Mouse (Mus musculus) G1E-ER4 (cell line): ENCODE results near the gene Gpr155. TPM values are rescaled to one million over a fixed set of nuclear protein-coding genes. Genes with fewer than 3 reads are reported as not detected.

Experiments used
- GATA1 ChIP-seq: IDR thresholded peaks from one replicate; pipeline ENCODE4 v1.8.0; 2012; ENCODE audit warnings: low read length, inconsistent platforms
- polyA plus RNA-seq: library from polyadenylated mRNA; stranded (reverse); fragments of >175 nt; gene quantifications from 2 replicates; pipeline ENCODE4 v1.2.3, GENCODE M21; 2012

Gpr155 gene
- polyA plus RNA-seq, 1 experiment: 0.85 TPM

DNA sequence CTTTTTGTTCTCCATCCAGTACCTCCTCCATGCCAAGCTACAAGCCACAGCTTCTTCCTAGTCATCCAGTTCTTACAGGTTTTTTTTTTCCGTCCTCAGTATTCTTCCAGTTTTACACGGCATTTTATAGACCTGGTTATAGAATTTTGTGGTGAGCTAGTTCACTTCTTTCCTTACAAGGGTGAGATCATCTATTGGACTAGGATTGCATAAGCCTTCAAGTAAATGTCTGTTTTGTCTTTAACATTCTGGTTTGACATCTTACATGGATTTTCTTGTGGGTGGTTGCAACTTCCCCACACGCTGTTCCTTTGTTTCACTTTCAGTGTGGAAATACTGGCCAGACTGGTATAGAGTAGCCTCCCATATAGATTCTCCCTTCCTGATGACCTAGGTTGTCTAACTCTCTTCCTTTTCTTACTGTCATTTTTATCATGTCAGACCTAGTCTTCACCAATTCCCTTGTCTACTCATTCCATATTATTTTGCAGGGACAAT is 10.5 kb upstream of the Gpr155 start:
- no peak for TF ChIP-seq GATA1

DNA sequence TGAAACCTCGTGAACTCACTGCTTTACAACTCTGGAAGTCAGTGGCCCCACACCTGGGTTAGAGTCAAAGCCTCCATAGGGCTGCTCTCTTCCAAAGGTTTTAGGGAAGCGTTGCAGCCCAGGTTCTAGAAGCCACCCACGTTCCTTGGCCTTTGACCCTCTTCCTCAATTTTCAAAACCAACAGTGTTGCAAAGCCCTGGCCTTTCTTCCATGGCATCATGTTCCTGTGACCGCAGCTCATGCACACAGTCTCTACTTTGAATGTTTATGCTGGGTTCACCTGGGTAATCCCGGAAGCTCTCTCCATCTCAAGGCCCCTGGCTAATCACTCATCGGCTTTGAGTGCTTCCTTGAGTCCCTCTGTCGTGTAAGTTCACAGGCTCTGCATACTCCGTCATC is 9.1 kb upstream of the Gpr155 start:
- no peak for TF ChIP-seq GATA1

DNA sequence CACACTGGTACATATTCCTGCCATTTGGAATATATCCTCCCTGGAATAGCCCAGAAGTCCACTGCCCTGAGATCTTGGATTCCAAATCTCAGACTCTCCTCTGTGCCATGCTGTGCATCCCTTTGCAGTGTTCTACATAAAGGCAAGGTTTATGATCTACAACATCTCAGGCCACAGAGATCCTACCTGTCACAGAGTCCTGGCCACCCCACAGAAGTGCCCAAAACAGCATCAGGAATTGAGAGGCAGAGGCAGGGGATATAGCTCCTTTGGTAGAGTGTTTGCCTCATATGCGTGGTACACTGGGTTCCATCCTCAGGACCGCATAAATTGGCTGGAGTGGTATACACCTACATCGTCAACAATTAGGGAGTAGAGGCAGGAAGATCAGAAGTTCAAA is 8.1 kb upstream of the Gpr155 start:
- no peak for TF ChIP-seq GATA1

DNA sequence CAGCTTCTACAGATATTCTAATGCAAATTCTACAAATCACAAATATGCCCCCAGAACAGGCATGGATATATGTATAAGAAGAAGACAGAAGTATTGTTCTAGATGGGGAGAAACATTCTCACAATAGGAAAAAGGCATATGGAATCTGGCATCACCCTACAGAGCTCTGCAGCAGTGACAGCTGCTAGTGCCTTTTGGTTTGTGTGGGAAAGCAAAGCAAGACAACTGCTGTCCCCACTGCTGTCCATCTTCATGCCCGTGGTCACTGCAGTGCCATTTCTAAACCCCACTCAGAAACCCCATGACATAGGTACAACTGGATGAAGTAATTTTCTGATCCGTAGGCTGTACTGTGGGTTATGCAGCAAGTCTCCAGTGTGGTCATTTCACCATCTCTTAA is 6.4 kb upstream of the Gpr155 start:
- TF ChIP-seq GATA1: no peak

DNA sequence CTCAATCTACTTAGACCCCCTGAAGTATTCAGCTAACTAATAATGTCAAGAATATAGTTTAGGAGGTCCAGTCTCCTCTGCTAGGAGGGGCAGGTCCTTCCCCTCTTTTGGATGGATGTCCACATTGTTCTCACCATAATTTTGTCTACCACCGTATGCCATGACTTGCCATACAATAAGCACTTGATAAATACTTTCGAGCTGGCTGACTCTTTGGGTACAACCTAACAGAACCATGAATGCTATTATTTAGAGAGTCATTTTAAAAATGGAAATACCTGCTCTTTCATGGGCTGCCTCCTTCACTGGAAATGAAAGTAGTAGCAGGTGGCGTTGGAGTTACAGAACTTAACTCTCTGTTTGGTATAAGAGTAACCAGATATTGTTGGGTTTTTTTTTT is 3.6 kb upstream of the Gpr155 start:
- TF ChIP-seq GATA1: no peak

DNA sequence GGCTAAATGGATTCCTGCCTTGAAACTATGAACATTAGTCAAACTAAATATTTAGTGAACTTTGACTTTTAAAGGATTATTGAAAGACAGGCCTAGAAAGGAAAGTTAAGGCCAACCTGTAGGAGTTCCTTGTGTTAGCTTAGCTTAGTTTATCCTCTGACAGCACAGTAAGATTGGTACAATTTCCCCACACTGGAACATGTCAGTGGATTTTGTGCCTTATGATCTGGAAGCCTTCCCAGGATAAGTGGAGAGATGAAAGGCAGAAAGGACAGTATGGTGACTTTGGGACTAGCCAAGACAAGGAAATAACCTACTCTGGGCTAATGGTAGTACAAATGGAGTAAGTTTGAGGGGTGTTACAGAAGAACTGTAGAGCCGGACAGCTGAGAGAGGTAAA is 1.4 kb upstream of the Gpr155 start:
- no peak for TF ChIP-seq GATA1

DNA sequence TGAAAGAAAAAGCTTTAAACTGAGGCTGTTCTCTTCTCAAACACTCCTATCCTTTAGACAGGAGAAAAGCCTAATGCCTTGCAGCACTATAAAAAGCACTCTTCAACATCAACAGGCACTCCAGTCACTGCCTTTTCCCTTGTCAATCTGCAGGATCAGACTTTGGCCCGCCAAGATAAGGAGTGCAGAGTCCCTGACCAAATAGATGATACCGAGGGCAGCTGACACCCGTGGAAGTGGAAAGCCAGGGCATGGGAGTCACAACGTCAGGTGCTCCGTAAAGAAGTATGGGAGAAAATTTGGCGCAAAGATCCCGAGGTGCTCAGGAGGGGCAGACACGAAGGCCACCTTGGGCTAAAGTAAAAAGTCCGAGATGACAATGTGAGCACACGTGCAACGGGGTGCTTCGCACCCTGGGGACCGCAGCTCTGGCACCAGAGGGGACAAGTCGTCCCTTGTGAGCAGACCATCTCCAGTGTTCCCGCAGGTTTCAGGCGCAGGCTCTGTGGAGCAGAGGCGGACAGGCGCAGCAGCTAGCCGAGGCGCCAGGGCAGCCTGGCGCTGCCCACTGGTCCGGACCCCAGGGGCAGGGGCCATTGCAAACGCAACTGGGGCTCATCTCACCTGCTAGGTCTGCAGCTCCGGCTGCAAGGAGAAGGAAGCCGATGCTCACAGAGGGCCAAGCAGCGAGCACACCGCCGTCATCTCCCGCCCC is 574 bp downstream of the Gpr155 start:
- no peak for TF ChIP-seq GATA1

DNA sequence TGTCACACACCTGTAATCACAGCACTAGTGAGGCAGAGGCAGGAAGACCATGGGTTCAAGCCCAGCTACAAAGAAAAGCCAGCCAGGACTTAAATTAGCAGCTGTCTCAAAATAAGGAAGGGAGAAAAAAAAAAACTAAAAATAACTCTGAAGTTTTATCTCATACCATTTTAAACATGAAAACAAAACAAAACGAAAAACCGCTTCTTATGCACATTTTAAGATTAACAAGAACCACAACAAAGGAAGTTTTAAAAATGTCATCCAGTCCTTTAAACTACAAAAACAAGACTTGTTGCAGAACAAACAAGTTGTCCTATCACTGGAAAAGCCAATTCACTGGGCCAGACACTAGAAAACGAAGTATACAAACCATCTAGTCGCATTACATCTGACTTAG is 1.2 kb downstream of the Gpr155 start:
- TF ChIP-seq GATA1: no peak

DNA sequence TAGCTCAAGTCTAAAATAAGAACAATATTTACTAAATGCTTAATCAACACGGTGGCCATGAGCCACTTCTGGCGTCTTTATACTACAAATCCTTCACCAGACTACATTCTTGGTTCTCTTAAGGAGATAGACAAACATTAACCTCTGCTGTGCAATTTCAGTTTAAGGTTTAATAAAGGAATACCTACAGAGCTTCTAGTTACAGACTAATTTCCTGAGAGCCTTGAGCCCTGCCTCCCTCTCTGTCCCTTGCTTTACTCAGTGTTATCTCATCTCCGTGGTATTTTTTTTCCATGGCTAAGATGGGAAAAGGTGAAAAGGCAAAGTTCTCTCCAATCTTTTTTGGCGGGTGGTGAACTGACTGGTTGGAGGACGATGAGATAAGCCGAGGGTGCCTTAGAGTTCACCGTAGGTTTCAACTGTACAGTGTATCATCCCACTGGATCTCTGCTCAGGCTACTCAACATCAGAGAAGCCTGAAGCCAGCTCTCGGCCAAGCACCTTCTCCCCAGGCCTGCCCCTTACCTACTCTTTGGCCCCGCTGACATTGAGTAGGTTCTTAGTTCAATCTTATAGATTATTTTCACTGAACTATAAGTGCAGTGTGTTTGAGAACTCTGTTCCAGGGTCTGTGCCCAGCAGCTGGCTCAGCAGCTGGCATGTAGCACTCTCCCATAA is 5.9 kb downstream of the Gpr155 start:
- TF ChIP-seq GATA1: no peak

DNA sequence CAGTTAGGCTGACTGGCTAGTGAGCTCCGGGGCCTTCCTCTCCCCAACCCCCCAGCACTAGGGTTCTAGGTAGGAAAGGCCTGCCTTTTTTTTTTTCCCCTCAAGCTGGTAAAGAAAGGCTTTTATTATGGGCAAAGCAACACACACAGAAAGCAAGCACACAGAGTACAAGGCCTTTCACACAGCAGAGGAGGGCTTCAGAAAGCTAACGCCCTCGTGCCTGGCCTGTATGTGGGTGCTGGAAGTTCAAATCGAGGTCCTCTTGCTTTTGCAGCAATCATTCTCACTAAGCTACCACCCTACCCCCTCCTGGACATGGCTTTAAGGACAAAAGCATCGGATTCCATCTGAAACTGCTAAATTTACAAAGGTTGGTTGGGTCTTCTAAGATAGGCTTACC is 6.7 kb downstream of the Gpr155 start:
- no peak for TF ChIP-seq GATA1

DNA sequence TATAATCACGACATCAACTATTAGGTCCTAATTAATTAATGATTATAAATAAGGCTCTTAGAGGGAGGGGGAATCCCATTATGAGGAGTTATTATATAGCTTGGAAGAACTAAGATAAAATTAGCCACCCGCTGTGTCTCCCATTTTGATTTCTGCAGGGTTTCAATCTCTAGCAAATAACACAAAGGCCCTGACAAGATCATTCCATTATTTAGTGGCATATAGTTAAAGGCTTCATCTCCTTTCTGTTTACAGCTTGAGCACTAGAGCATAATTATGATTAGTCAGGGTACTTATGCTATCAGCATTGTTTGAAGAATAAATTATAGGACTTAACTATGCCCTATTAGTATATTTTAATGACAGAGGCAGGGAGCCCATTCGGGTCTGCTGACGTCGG is 8.0 kb downstream of the Gpr155 start:
- TF ChIP-seq GATA1: no peak

DNA sequence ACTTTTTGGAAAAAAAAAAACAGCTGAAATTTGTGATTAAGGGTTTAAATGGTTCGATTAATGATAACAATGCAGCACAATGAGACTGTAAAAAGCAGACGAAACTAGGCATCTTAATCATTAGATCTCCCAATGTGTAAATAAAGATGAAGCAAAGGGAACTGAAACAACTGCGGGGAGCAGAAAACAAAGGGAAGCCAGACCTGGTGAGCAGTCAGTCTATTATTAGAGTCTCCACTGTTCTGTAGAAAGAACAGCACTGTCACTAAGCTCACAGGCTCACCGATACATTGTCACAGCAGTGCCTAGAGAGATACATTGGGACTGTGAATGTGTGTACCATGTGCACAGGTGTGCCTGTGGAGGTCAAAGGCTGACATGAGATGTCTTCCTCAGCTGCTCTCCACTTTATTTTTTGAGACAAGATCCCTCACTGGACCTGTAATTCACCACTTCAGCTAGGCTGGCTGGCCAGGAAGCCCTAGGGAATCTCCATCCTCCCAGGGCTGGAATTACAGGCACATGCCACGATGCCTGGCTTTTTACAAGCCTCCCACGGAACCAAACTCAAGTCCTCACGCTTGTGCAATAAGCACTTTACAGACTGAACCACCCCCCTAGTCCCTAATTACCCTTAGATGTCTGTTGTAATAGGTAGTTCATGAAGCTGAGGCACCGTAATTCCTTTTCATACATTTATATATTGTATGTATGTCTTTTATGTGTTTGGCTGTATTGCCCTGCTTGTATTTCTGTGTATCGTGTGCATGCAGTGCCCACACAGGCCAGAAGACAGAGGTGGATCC is 14.6 kb downstream of the Gpr155 start:
- no peak for TF ChIP-seq GATA1

DNA sequence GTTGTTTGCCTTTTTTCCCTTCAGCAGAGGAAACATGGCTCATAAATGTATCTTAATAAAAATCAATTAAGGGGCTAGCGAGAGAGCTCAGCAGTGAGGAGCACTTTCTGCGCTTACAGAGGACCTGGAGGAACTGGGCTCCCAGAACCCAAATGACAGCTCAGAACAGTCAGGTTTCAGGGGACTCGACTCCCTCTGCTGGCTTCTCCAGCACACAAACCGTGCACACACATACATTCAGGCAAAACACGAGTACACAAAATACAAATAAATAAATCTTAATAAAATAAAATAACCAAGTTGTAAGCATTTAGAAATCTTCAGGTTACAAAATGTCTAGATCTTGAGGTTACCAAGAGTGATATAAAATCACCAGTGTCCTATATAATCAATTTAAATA is 22.9 kb downstream of the Gpr155 start:
- no peak for TF ChIP-seq GATA1

DNA sequence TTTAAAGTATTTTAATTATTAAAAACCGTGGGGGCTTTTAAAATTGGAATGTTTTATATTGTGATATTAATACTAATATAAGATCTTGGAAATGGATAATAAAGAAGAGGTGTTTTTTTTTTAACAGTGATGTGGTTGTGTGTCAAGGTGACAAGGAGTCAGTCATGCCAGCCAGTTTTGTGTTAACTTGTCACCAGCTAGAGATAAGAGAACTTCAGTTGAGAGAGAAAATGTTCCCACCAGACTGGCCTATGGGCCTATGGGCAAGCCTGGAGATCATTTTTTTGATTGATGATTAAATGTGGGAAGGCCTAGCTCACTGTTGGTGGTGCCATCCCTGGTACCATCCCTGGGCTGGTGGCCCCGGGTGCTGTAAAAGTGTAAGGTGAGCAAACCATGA is 25.8 kb downstream of the Gpr155 start:
- TF ChIP-seq GATA1: no peak

DNA sequence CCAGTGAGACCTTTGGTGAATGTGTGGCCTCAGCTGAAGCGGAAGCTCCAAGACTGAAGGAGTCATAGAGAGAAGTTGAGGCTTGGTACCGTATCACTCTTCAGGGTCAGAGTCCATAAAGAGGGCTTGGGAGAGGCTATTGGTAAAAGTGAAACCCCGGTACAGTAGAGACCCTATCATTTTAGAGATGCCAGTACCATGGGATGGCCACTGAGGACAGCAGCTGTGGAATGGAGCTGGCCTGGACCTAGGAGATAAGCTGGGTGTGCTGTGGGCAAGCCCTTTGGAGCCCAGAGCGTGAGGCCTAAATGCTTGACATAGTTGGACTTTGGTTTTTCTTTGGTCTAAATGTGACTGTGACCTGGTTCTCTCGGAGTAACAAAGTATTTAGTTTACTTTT is 26.4 kb downstream of the Gpr155 start:
- no peak for TF ChIP-seq GATA1

DNA sequence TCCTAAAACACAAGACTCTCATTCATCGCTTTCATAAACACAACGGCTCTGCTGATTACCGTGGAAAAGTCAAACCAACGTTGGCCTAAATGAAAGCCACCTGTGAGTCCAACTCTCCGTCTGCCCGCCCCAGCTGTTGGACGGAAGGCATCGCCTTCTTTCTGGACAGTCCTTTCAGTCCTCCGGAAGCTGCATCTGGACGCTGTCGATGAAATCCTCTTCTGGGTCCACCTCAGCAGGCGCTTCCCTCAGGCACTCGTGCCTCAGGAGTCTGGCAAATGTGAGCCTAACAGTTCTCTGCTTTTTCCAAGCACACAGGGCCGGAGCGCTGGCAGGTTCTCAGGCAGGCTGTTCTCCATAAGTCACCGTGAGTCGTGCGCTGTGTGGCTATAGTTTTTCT is 29.4 kb downstream of the Gpr155 start:
- TF ChIP-seq GATA1: no peak
